Mouse (Mus musculus) ovary, postnatal 10 days (tissue): Measurements from ENCODE around the gene Scrt2.
"Not testable (repeated sequence)": the region's sequence is repeated elsewhere in the genome, so short reads cannot be mapped to it uniquely, and the experiment has no call there.

Source experiments
- DNase-seq: peaks from one replicate; pipeline ENCODE4 v3.0.0; 2022; ENCODE audit warnings: low spot score

Gene Scrt2

GRCm38 (mm10) chr2:152080685-152081541, at the start of gene Scrt2:
Gene Scrt2, plus strand, starts transcription at chr2:152081529.
- no peak for DNase-seq

GRCm38 (mm10) chr2:152040101-152040500, 41.2 kb upstream of the Scrt2 start:
- no peak for DNase-seq

GRCm38 (mm10) chr2:152047116-152048002, 34.0 kb upstream of the Scrt2 start:
- no peak for DNase-seq

DNA sequence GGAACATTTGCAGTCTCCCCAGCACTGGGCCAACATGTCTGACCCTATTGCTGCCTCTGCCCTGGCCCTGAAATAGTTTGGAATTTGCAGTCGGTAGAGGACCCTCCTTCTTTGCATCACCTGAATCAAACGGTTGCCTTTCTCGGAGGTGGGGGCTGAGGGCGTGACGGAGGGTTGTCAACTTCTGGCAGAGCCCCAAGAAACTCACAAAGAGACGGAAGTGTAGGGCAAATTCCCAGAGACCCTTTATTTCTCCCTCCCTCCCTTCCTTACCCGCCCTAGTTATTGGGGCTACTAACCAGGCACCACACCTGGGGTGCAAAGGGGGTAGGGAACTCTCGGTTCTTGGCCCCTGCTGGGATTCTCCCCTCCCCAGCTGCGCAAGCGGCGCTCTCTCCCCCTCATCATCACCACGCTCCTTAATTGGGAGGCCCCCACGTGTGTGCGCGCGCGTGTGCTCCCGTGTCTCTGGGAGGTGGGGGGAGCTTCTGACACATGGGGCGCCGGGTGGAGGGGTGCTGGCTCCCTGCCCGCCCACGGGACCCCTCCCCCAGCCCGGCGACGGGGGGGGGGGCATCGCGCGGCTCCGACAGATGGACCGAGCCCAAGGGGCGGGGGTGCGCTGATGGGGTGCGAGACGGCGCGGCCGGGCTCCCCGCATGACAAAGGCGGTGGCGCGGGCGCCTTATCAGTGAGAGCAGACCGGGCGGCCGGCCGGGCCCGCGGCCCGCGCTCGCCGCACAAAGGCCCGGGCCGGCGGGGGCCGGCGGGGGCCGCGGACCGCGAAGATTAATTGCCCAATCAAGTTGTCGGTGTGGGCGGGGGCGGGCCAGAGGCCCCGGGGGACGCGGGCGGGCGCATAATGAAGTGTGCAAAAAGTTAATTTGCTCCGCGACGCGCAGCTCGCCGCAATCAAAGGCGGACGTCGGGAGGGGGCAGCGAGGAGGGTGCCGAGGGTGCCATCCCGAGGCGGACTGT, 33.0 kb upstream of the Scrt2 start:
- no peak for DNase-seq

DNA sequence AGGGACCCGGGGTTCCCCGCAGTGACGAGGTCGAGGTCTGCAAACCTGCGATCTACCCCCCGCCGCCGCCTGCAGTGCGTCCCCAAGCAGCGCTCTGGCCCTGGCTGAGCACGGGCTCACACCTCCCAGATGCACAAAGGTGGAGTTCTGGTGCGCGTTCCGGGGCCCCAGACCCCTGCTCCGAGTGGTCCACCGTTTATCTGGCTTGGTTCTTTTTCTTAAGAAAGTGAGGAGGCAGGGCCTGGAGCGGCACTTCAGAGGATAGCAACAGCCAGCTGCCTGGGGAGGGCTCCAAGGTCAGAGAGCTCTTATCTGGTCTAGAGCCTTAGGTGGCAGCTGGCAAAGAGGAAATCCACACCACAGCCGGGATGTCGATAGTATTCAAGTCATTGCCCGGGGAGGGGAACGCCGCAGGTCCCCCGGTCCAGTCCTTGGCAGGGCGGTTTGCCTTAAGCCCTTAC, 32.3 kb upstream of the Scrt2 start:
- no peak for DNase-seq

DNA sequence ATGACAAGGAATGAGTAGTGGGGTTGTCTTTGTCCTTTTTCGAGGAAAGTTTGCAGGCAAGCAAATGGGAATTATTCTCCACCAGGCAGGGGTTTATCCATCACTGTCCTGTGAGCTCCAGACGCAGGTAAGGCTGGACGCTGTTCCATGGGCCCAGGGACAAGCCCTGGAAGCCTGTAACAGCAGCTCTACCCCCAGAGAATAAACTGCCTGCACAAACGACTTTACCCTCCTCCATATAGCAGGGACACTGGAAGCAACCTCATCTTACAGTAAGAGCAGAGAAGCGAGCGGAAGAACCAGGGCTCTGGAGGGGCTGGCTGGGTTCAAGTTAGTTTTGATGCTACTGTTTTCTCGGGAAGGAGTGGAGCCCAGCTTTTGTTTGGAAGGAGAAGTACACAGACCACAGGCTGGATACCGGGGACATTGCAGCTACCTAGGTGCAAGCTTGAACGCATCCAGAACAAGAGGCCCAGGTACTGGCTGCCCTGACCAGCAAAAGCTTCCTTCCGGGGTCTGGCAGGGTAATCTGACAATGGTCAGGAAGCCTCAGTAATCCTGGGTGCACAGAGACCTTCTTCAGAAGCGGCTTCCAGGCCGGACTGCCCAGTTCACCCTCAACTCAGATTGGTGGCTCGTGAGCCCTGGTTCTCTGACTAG, 31.6 kb upstream of the Scrt2 start:
- no peak for DNase-seq

DNA sequence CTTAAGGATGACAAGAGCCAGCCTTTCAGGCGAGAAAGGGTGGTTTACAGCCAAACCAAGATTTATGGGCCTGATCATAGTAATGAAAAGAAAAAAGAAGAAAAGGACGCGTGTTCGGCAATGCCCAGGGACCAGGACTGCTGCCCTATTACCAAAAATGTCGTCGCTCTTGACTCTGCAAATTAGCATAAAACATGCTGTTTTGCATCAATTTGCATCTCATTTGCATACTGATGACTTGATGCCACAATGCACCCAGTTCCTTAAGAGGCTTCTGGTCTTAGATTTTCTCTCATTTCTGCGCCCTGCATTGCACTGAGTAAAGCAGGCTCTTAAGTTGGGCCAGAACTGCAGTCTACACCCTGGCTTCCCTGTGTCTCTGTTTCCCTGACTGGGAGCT, 31.0 kb upstream of the Scrt2 start:
- no peak for DNase-seq

DNA sequence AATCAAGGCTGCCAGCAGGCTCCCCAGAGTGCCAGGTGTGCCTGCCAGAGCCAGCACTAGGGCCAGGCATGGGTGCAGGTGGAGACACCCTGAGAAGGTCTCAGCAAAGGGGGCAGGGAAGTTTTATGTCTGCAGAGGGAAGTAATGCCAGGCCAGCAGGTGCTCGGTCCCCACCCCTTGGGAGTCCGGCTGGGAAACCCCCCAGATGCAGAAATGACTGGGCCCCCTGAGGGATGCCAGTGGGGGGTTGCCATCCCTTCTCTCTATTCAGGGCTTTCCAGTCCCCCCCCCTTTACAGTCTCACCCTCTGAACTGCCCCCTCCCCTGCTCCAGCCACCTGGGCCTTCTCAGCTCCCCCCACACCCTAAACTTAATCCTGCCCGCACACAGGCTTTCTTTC, 29.3 kb upstream of the Scrt2 start:
- DNase-seq: no peak

DNA sequence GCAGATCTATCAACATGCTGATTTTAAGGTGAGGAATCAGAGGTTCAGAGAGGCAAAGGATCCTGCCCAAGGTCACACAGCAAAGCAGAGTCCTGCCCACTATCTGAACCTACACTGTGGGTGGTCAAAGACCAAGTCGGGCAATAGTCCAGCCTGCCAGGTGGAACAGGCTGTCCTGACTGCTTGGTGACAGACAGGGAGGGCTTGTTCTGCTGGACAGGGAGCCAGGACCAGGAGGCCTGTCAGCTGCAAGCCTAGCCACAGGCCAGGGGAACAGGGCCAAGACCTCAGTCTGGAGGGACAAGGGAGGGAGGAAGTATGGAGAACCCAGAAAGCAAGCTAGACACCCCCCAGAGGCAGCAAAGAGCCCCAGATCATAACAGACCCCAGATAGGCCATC, 25.9 kb upstream of the Scrt2 start:
- no peak for DNase-seq

DNA sequence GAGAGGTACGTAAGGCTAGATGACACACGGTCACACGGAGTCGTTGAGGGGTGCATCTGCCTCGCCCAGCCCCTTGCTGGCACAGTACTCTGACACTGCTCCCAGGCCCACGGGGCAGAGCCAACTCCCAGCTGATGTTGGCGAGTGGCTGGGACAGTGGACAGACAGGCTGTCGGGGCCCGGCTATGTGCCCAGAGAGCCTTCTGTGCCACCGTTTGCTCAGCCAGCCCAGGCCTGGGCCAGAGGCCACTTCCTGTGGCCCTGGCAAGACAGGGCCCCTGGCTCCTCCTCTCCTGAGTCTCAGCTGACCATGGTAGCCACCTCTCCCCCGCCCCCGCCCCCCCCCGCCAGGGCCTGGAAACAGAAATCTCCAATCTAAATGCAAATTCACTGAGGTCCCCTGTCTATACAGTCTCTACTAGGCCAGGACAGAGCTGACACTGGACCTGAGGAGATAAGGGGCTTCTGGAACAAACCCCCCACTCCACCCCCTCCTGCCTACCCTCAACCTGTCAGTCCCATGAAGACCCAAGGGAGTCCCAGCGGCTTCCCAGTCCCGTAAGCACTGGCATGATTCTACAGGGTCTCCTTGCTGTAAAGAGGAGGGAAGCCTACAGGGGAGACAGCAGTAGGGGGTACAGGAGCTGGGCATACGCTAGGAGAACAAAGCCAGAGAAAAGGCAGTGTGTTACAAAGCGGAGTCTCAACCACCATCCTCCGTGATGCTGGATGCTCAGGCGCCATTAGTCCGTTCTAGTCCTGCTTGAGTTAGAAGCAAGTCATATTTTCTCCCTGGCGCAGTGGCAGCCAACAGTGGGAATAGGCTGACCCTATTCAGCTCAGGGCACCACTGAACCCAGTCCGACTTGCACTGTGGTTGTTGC, 24.7 kb upstream of the Scrt2 start:
- no peak for DNase-seq

GRCm38 (mm10) chr2:152057252-152057563, 24.1 kb upstream of the Scrt2 start:
- no peak for DNase-seq

GRCm38 (mm10) chr2:152062817-152063216, 18.5 kb upstream of the Scrt2 start:
- DNase-seq: not testable (repeated sequence)

GRCm38 (mm10) chr2:152068660-152069433, 12.5 kb upstream of the Scrt2 start:
- DNase-seq: no peak

- DNase-seq: no peak
Observed at GRCm38 (mm10) chr2:152069434-152069786, 11.9 kb upstream of the Scrt2 start.

- no peak for DNase-seq
Observed at GRCm38 (mm10) chr2:152069941-152070340, 11.4 kb upstream of the Scrt2 start.

GRCm38 (mm10) chr2:152074521-152074920, 6.8 kb upstream of the Scrt2 start:
- DNase-seq: no peak

- no peak for DNase-seq
Observed at GRCm38 (mm10) chr2:152075294-152075889, 5.9 kb upstream of the Scrt2 start.

DNA sequence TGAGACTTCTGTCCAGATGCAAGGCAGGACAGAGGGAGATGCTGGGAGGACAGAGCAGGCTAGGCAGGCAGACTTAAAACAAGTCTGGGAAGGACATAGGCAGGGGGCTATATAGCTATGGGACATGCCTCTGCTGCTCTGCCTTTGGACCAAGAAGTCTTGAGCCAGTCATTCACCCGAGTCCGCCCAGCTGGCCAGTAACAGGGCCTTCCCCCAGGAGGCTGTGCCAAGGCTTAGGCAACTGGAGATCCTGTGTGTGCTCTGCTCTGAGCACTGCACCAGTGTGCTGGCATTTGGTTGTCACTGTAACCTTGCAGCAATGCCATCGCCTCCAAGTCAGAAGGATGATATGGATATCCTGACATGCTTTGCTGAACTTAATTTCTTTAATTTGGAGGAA, 4.0 kb upstream of the Scrt2 start:
- DNase-seq: no peak
